9 mouse cellular contexts compared by ENCODE assay signal in the genomic region with DNA sequence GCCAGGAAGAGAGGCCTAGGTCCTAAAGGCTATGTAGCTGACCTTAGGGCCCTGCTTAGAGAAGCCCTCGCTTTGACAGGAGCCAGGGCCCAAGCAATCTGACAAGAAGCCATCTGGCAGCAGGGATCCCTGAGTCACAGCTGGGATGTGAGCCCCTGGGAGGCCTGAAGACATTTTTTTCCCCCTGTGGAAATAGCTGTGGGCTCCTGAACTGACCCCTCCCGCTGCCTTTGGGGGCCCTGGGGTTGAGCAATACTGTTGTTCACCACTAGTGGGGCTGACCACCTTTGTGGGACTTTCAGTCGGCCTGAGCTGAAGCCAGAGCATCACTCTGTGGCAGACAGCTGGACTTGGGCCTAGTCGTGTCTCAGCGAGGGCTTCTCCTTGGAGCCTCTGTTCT.
DNase-seq lines count a peak whose midpoint lies in the region; ATAC-seq lines count a peak whose summit lies in the region.
"Had no signal": no experiment of that assay in that cellular context is flagged by ENCODE, and none has a peak within 500 bp of the region (broad histone marks: within the 10 kb centered on the region; RNA-seq: fewer than 3 reads in every experiment).

No protein-coding gene starts in this region.

- peaks cover 42% of the 10 kb centered on the region for H3K4me1 ChIP-seq in hindbrain, embryonic 10.5 days (replicated peaks)
- no peaks in the 10 kb centered on the region for H3K4me1 ChIP-seq in hindbrain, embryonic 14.5 days (replicated peaks; ENCODE audit: control insufficient read depth, insufficient read depth, low read length)
- H3K4me1 ChIP-seq in embryonic facial prominence, embryonic 13.5 days, result peaks cover 47% of the 10 kb centered on the region
- H3K4me1 ChIP-seq in intestine, embryonic 15.5 days (replicated peaks), result peaks cover 28% of the 10 kb centered on the region

- peak; percentile 13 for DNase-seq in hindbrain, embryonic 10.5 days (ENCODE audit: low spot score)
- DNase-seq in hindbrain, embryonic 14.5 days (ENCODE audit: low spot score), result no peak
- DNase-seq in 3134 (ENCODE audit: extremely low read depth, insufficient read length, low spot score), result peak; percentile 81
- no peak for DNase-seq in cerebellum, postnatal 4 days (ENCODE audit: low spot score in 2 of 2)
- DNase-seq in ovary, postnatal 36 days (ENCODE audit: low spot score), result no peak
- no peak for DNase-seq in adrenal gland, adult 18-20 months (ENCODE audit: low spot score in 2 of 2)
- DNase-seq: right cerebral cortex, postnatal 25 days had no signal

- no peak overlapping the region for H3K4me2 ChIP-seq in hindbrain, embryonic 14.5 days (replicated peaks)
- H3K4me2 ChIP-seq in embryonic facial prominence, embryonic 13.5 days, result no peak overlapping the region
- no peak overlapping the region for H3K4me2 ChIP-seq in intestine, embryonic 15.5 days (replicated peaks)

- no peak overlapping the region for H3K9ac ChIP-seq in hindbrain, embryonic 14.5 days
- H3K9ac ChIP-seq in embryonic facial prominence, embryonic 13.5 days, result 0 out of 2 replicates have a peak overlapping the region, but pooled peaks have one; percentile 22
- no peak overlapping the region for H3K9ac ChIP-seq in intestine, embryonic 15.5 days

- H3K36me3 ChIP-seq in hindbrain, embryonic 10.5 days, result no peaks in the 10 kb centered on the region
- H3K36me3 ChIP-seq in hindbrain, embryonic 14.5 days (replicated peaks; ENCODE audit: control insufficient read depth, insufficient read depth), result no peaks in the 10 kb centered on the region
- no peaks in the 10 kb centered on the region for H3K36me3 ChIP-seq in embryonic facial prominence, embryonic 13.5 days
- H3K36me3 ChIP-seq in intestine, embryonic 15.5 days, result no peaks in the 10 kb centered on the region

- no peaks in the 10 kb centered on the region for H3K27me3 ChIP-seq in hindbrain, embryonic 10.5 days (ENCODE audit: insufficient read depth, poor library complexity, severe bottlenecking)
- no peaks in the 10 kb centered on the region for H3K27me3 ChIP-seq in hindbrain, embryonic 14.5 days (ENCODE audit: control insufficient read depth, insufficient read depth, low read length)
- H3K27me3 ChIP-seq in embryonic facial prominence, embryonic 13.5 days, result no peaks in the 10 kb centered on the region
- no peaks in the 10 kb centered on the region for H3K27me3 ChIP-seq in intestine, embryonic 15.5 days (replicated peaks)

- H3K4me3 ChIP-seq in hindbrain, embryonic 10.5 days, result no peak overlapping the region
- no peak overlapping the region for H3K4me3 ChIP-seq in hindbrain, embryonic 14.5 days (replicated peaks; ENCODE audit: low read length)
- H3K4me3 ChIP-seq in embryonic facial prominence, embryonic 13.5 days, result no peak overlapping the region
- H3K4me3 ChIP-seq in intestine, embryonic 15.5 days (replicated peaks), result no peak overlapping the region

- no peaks in the 10 kb centered on the region for H3K9me3 ChIP-seq in hindbrain, embryonic 10.5 days
- no peaks in the 10 kb centered on the region for H3K9me3 ChIP-seq in hindbrain, embryonic 14.5 days (ENCODE audit: control insufficient read depth, low read length)
- H3K9me3 ChIP-seq in embryonic facial prominence, embryonic 13.5 days, result no peaks in the 10 kb centered on the region
- no peaks in the 10 kb centered on the region for H3K9me3 ChIP-seq in intestine, embryonic 15.5 days

- WGBS in hindbrain, embryonic 10.5 days, result 57% methylated on average over 5 of the region's 5 CpGs
- 55% methylated on average over 5 of the region's 5 CpGs for WGBS in hindbrain, embryonic 14.5 days
- WGBS in embryonic facial prominence, embryonic 13.5 days, result 59% methylated on average over 5 of the region's 5 CpGs
- WGBS in intestine, embryonic 15.5 days, result 29% methylated on average over 5 of the region's 5 CpGs

- H3K27ac ChIP-seq in hindbrain, embryonic 10.5 days, result peak overlapping the region; percentile 69; the same call in 1 of the 2 replicates
- H3K27ac ChIP-seq in hindbrain, embryonic 14.5 days, result no peak overlapping the region
- peak overlapping the region; percentile 98 for H3K27ac ChIP-seq in embryonic facial prominence, embryonic 13.5 days
- H3K27ac ChIP-seq in intestine, embryonic 15.5 days, result peak overlapping the region; percentile 95

- ATAC-seq in hindbrain, embryonic 14.5 days (ENCODE audit: low FRiP score), result no peak
- no peak for ATAC-seq in embryonic facial prominence, embryonic 13.5 days (ENCODE audit: insufficient number of reproducible peaks, insufficient read depth, low FRiP score, low TSS enrichment, low read depth)
- no peak for ATAC-seq in intestine, embryonic 15.5 days

Comparison
In these comparisons a context has a peak if more than half of its experiments do, and no peak if none do; other contexts are left out.
1. DNase-seq: peak in hindbrain, embryonic 10.5 days (single experiment) and 3134 (single experiment); none in hindbrain, embryonic 14.5 days (single experiment), cerebellum, postnatal 4 days (0 of 2), ovary, postnatal 36 days (single experiment) and adrenal gland, adult 18-20 months (0 of 2).